Mouse (Mus musculus) kidney, postnatal 36 days (tissue): ENCODE measurements around the gene Akt1.

Experiments
- DNase-seq, 2 experiments: peaks; one replicate each; pipeline ENCODE4 v3.0.0; 2021 to 2022; ENCODE audit warnings: mixed read lengths in 2 of 2

Akt1 gene

GRCm38 (mm10) chr12:112625700-112626099, 49.0 kb downstream of the Akt1 start:
- no peak for DNase-seq

DNA sequence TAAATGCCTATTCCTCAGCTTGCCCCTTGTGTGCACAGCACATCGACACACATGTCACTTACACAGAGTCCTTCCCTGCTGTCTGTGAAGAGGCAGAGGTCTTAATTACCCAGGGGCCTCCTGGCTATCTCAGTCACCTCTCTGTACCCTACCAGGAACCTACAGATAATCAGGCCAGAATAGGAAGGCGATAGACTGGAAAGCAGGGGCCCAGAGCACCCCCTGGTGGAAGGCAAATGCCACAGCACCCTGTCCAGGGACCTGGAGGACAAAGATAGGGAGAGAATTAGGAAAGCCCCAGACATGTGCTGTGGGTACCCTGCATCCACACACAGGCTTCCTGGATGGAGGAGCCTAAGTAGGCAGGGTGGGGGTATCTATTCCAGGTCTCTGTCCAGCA, 50.9 kb downstream of the Akt1 start:
- peak; percentile 30 to 79 for DNase-seq

DNA sequence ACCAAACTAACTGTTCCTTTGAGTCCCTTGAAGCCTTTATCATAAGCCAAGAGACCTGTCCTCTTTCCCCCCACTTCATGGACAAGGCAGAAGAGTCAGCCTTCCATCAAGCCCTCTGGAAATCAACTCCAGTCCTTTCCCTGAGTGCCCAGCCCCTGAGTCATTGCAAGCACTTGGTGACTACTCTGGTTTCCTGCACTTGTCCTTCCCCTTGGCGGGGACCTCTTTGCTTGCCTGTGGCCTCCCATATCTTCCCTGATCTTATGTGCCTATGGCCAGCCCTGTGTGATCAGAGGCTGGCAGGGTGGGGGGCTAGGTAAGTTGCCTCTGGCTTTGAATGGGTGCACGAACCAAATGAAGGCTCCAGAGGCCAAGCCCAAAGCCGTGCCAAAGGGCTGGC, 52.8 kb downstream of the Akt1 start:
- no peak for DNase-seq

DNA sequence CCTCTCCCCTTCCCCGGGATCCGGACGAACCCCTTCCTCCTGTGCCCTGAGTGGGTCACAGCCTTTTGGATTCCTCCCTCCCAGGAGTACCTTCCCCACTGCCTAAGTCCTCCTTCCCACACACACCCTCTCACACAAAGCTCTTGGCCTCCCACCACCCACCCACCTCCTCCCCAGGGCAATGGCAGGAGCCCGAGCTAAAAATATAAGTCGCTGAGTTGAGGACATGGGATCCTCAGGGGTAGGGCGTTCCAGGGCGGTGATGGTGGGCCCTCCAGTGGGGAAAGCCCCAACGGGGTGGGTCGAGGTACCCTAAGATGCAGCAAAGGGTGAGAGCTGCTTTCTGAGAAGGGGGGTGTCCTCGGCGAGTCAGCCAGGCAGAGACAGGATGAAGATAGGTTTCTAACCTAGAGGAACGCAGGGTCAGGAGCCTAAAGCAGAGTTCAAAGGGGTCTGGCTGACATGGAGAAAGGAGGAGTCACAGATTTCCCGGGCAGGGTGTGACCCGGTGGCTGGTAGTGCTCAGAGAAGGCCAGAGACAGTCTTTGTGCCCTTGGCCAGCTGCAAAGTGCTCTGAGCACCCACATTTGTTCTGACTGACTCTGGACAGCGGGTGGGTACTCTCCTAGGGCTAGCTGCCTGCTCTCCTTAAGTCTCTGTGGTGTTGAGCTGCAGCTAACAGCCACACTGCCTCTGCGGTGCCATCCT, 54.2 kb downstream of the Akt1 start:
- no peak for DNase-seq

DNA sequence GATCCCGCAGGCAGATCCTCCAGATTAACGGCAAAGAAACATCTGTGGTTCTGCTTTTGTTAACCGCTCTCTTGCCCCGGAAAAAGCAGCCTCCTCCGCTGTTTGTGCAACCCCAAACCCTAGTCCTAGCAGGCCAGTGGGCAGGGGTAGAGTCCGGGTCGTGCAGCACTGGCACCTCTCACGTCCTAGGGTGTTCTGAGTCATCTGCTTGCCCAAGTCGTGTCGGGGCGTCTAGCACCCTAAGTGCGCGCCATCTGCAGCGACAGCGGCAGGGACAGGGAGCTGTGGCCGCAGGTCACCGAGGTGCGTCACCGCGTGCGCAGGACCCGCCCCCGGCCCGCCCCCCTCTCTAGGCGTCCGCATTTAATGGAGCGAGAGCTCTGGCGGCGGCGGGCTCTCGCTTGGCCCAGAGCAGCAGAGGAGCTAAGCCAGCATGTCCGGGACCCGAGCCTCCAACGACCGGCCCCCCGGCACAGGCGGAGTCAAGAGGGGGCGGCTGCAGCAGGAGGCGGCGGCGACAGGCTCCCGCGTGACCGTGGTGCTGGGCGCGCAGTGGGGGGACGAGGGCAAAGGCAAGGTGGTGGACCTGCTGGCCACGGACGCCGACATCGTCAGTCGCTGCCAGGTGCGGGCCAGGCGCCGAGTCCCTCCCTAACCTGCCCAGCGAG, 54.9 kb downstream of the Akt1 start, which contains the start of gene Adssl1:
Gene Adssl1 (plus strand): TSS at position 360 of the 668 bp plus-strand sequence.
- peak; percentile 45 to 76 for DNase-seq

DNA sequence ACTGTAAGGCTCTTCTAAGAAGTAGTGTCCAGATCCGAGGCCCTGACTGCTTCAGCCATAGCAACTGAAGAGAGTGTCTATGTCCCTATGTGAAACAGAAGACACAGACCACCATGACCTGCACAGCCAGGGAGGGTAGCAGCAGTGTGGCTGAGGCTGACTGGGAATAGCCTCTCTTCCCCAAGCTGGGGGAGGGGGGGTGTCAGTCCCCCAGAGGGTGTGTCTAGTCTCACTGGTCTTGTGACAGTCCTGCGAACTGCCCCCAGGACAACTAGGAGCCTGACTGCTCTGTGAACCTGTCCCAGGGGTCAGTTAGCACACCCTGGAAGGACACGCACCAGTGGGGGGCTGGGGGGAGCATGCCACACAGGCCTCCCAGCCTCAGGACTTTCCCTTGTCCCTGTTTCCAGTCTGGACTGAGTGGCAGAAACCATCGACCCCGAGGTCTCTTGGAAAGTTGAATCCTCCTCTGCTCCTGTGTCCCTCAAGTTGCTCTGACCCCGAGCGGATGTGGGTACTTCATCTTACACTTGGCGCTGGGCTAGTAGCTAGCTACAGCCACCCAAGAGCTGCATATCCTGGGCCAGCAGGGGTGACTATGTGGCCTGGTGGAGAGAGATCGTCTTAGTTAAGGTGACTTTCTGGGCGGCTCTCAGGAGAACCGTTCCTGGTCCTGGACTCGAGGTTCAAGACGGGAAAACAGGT, 55.6 kb downstream of the Akt1 start:
- DNase-seq: peak; percentile 46 to 47

DNA sequence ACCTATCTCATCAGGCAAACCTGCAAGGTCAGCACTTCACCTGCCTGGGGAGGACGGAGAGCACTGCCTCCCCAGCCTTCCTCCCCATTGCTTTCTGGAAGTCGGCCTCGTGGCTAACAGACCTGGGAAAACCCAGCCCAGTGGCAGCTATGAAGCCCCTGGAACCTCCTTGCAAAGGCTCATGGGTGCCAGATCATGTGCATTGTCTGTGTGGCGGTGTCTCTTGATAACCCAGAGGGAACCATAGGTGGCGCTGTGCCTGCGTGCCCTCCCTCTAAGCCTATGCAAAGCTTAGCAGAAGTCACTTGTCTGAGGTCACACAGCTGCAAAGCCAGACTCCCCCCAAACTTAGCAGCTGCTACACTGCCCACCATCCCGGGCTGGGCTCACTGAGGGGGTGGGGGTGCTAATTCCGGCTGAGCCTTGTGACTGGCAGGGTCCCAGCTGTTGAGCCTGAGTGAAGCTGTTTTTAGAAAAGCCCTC, 56.7 kb downstream of the Akt1 start:
- DNase-seq: peak; percentile 63 to 77

DNA sequence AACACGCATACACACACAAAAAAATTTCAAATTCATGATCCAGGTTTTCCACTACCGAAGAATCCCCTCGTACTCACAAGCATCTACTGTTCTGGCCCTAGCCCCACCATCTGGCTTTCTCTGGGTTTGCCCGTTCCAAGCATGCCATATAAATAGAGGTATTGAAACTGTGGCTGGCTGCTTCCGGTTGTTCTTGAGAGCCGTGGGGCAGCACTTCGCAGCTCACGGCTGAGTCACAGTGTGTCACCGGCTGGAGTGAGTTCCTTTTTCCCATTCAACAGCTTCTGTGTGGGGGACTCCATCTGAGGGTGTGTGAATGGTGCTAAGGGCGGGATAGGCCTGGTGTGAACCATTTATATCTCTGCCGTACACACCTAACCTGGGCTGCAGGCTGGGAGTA, 57.5 kb downstream of the Akt1 start:
- DNase-seq: no peak

DNA sequence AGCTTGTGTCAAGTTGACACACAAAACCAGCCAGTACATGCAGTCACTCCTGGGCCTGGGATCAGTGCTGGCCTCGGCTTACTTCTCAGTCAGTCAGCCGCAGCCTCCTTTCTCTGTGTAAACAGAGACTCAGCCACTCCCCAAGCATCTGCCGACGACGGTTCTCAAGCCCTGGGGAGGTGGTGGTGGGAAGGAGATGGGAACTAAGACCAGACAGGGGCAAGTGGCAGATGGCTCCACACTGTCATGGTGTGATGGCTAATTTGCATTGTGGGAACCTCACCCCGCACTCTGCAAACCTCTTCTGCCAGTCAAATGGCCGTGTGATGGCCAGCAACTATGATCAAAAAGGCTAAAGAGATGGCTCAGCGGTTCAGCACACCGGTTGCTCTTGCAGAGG, 58.0 kb downstream of the Akt1 start:
- no peak for DNase-seq

DNA sequence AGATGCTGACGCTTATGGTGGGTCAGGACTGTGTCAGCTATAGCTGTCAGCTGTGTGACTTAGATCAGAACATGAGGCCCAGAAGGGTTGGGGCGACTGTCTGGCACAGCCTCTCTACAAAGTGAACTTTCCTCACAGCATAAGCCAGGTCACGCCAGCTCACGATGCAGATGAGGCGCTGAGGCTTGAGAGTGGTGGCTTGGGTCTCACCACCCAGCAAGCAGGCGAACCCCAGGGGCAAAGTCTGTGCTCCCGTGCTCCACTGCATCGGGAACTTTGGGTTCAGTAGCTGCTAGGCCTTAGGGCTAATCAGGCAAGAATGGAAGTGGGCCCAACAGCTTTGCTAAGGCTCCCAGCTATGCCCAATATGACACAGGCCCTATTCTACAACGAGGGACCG, 65.7 kb downstream of the Akt1 start:
- peak in 1 of 2 experiments; percentile 56 for DNase-seq

- no peak for DNase-seq
Observed at GRCm38 (mm10) chr12:112606998-112607397, 67.7 kb downstream of the Akt1 start.

- DNase-seq: peak; percentile 56 to 88
Observed at GRCm38 (mm10) chr12:112605766-112606165, 68.9 kb downstream of the Akt1 start.

DNA sequence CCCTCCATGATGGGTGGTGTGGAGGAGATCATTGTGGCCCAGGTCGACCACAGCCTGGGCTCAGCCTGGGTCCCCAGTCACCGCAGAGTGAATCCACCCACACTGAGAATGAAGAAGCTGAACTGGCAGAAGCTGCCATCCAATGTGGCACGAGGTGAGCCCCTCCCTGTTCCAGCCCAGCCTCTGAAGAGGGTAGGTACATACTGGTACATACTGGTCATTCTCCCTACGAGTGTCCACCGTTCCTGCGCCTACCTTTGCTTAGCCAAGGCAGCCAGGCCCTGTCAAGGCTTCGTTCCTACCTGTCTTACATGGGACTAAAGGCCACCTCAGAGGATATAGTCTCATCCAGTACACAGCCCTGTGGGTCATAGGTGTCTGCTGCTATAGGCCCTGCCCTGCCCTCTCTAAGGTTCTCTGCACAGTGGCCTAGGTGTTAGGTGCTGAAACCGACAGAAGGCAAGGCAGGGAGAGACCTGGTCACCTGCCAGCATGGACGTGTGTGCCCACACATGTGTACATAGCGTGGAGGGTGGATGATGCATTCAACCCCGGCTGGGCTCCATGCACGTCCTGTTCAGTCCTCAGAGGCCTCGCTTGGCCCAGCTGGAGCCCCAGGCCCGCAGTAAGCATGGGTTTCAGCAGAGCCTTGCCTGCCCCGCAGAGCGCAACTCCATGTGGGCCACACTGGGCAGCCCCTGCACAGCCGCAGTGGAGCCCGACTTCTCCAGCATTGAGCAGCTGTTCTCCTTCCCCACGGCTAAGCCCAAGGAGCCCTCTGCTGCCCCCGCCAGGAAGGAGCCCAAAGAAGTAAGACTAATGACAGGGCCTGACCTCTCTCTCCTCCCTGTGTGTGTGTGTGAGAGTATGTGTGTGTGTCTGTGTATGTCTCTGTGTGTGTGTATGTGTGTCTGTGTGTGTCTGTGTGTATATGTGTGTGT, 69.7 kb downstream of the Akt1 start:
- DNase-seq: peak in 1 of 2 experiments; percentile 67

- DNase-seq: no peak
Observed at GRCm38 (mm10) chr12:112604022-112604421, 70.7 kb downstream of the Akt1 start.
